Mouse (Mus musculus) cortical plate, adult 2 months (tissue): Measurements from ENCODE around the gene Smg6. TPM values are rescaled to one million over a fixed set of nuclear protein-coding genes. Genes with fewer than 3 reads are reported as not detected.

Experiments used
- H3K27ac ChIP-seq: fragments of 200-500 bp; 2 replicates; pipeline ENCODE4 v1.5.1; 2012; ENCODE audit warnings: low read length, control low read depth, inconsistent platforms; ENCODE audit not compliant: insufficient read depth
- H3K4me1 ChIP-seq: fragments of 200-500 bp; 2 replicates; pipeline ENCODE4 v1.6.1; 2011; ENCODE audit warnings: low read length; ENCODE audit not compliant: control insufficient read depth, insufficient read depth
- H3K4me3 ChIP-seq: fragments of 200-500 bp; 2 replicates; pipeline ENCODE4 v1.5.1; 2011; ENCODE audit warnings: mild to moderate bottlenecking, low read length, control low read depth; ENCODE audit not compliant: insufficient read depth
- CTCF ChIP-seq: fragments of 200-500 bp; IDR thresholded peaks from 2 replicates; pipeline ENCODE4 v1.5.1; 2011; ENCODE audit warnings: mild to moderate bottlenecking, control low read depth, low read length; ENCODE audit not compliant: insufficient read depth; ENCODE audit errors: extremely low read depth
- POLR2A ChIP-seq: fragments of 200-500 bp; IDR thresholded peaks from 2 replicates; pipeline ENCODE4 v1.6.1; 2011; ENCODE audit warnings: mild to moderate bottlenecking, low read length, control low read depth; ENCODE audit not compliant: insufficient read depth; ENCODE audit errors: extremely low read depth
- polyA plus RNA-seq: library from polyadenylated mRNA; depleted of rRNA; stranded (reverse); fragments of >200 nt; gene quantifications from 2 replicates; pipeline ENCODE4 v1.2.3, GENCODE M21; 2012

The Smg6 gene
- polyA plus RNA-seq, 1 experiment = 26.9 TPM

DNA sequence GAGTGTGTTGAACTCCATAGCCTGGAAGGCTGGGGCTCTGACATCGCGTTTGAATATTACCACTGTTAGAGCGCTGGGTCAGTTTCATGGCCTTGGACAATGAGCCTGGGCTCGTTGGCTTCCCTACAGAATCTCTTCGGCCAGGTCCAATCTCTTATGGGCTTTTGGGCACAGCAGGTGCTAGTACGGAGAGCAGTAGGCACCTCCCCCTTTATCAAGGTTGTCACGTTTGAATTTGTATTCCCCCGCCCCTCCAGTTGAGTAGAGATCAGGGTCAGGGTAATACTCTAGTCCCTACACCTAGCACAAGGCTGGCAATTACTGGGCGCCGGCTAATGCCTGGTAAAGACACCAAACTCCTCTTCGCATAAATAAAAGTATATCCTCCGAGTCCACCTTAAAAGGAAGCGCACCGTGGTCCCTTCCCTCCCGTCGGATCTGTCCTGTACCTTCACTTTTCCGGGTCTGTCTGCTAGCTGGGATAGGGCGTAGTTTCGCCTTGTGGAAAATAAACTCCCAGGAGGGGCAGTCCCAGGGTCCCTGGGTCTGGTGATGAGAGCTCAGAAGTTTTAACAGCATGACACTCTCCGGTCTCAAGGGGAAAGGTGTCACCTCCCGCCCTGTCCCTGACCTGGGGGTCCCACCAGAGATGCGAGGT is 264.2 kb downstream of the Smg6 start:
- H3K4me3 ChIP-seq = peak overlapping the region; percentile 68
- H3K4me1 ChIP-seq = 0 out of 2 replicates have a peak, but pooled peaks cover 2% of the 10 kb centered on the region
- no peak for TF ChIP-seq POLR2A
- no peak for TF ChIP-seq CTCF
- no peak overlapping the region for H3K27ac ChIP-seq

DNA sequence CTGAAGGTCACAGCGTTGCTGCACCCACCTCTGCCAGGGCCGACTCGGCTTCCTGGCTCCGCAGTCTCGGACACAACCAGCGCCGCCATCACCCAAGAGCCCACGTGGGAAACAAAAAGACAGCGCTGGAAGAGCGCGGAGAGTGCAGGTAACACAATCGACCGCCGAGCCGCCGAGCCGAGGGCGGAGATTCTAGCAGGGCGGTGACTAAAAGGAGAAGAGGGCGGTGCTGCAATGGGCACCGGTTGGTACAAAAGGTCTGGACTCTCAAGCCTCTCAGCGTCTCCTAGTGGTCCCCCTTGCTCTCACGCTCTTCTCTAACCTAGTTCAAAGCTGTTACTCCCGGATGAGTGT is 264.7 kb downstream of the Smg6 start:
- Histone ChIP-seq H3K4me1 (0 out of 2 replicates have a peak, but pooled peaks cover 2% of the 10 kb centered on the region), H3K4me3 (peak overlapping the region; percentile 68), H3K27ac (no peak overlapping the region)
- no peak; the same call in 1 of the 2 replicates for TF ChIP-seq POLR2A
- TF ChIP-seq CTCF = no peak

DNA sequence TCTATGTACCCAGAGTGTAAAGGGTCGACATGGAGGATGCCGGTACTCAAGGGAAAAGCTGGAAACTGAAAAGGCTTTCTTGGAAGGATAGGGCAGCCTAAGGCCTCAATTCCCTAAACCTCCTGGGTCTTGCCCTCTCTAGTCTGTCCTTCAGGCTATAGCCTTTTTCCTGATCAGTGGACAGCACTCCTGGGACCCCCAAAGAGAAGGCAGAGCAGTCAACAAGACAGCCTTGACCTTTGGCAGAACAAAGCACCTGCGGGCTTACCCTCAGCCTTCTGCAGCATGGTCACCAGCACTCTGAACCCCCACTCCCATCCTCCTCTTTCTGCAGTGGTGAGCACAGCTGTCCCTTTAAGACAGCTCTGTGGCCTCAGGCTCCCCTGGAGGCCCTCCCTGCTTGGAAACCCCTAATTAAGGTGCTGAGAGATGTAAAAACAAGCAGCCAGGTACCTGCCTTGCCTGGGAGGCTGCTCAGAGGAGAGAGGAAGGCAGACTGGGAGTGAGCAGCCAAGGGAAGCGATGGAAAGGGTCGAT is 265.4 kb downstream of the Smg6 start, which contains the start of gene Dph1:
Gene Dph1 (minus strand): TSS at position 337 of the 537 bp plus-strand sequence.
- TF ChIP-seq CTCF (no peak), POLR2A (no peak)
- Histone ChIP-seq H3K4me3 (peak within 1 kb of the TSS; percentile 68), H3K4me1 (0 out of 2 replicates have a peak, but pooled peaks cover 2% of the 10 kb centered on the region), H3K27ac (no peak within 1 kb of the TSS)

DNA sequence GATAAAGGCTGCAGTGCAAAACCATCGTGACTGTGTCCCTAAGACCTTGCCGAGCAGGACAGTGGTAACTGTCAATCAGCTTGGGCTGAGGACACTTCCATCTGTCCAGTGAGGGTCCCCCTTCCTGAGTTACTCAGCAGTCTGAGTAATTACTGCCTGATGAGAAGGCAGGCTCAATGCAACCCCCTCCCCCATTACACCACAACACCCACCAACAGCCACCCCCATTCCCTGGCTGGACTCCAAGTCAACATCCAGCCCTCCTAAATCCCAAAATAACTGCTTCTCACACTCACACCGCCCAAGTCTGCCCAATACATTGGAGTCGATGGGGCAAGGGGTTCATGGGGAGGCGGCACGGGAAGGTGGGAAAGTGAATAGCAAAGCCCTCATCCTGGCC is 266.2 kb downstream of the Smg6 start:
- Histone ChIP-seq H3K4me3 (no peak overlapping the region), H3K4me1 (0 out of 2 replicates have a peak, but pooled peaks cover 2% of the 10 kb centered on the region), H3K27ac (no peak overlapping the region)
- no peak for TF ChIP-seq CTCF
- TF ChIP-seq POLR2A = no peak

DNA sequence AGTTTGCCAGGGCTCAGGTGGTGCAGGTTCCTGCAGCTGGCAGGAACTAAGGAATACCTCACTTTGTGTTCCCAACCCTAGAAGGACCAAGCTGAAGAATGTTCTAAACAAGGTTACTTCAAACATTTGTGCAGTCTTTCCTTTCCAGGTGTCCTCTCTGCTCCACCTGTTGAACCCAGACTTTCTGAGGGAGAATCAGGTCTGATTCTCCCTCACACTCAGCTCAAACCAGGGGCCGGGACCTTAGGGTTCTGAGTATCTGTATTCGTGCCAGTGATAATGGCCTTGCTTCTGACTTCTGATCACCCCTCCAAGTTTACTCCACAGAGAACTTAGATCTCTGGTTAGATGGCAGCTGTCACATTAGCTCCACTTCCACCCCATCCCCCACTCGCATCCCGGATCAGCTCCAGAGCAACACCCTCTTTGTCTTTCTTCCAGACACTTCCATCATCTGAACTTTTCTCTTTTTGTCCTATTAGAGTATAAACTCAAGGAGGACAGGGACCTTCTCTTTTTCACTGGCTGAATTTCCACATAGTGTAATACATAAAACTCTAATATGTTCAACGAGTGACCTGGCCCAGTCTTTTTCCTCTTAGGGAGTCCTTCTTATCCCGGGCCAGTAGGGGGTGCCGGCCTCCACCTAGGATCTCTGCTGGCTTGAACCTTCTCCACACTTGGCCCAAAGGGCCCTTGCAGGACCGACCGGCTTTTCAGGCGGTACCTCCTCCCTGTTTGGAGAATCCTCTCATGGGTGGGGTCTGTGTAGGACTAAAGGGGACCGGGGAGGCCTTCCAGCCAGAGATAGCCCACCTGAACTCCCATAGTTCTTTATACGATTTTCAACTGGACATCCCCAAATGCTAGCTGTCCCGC is 267.0 kb downstream of the Smg6 start:
- 0 out of 2 replicates have a peak, but pooled peaks cover 2% of the 10 kb centered on the region for H3K4me1 ChIP-seq
- no peak for TF ChIP-seq POLR2A
- TF ChIP-seq CTCF = peak; percentile 71
- no peak overlapping the region for H3K27ac ChIP-seq
- peak overlapping the region; percentile 74; the same call in 1 of the 2 replicates for H3K4me3 ChIP-seq

DNA sequence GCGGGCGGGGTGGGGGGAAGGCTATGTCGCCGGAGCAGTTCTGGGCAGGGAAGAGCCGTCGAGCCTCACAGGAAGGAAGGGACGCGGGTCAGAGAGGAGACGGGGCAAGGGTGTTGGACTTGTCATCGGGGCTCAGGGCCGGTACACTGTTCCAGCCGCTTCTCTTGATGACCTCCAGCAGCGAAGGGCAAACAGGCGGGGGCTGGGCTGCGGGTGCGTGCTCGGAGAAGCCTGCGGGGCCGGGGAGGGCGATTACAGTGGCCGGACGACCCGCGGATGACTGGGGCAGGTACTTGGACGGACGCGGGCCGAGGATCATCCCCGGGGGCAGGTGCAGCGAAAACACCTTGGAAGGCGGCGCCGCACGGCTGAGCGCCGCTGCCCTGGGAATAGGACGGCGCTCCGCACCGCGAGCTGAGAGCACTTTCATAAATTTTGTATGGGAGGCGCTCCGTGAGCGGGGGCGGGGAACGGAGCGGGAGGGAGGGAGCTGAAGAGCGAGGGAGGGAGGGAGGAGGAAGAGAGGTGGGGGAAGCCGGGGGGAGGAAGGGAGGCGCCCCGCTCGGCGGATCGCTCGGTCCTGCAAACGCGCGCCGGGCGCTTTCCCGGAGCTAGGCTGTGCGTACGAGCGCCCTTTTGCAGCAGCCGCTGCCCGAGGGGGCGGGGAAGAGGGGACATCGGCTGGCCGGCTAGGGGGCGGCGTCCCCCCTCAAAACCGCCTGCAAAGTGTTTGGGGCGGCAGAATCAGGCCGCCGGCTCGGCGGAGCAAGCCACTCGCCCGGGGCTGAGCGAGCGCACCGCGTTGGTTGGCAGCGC is 267.8 kb downstream of the Smg6 start, which contains the start of gene Rtn4rl1:
Gene Rtn4rl1 (plus strand): TSS at position 528 of the 816 bp plus-strand sequence.
- peak within 1 kb of the TSS; percentile 72; the same call in 1 of the 2 replicates for H3K27ac ChIP-seq
- no peak for TF ChIP-seq CTCF
- peak; percentile 38 for TF ChIP-seq POLR2A

DNA sequence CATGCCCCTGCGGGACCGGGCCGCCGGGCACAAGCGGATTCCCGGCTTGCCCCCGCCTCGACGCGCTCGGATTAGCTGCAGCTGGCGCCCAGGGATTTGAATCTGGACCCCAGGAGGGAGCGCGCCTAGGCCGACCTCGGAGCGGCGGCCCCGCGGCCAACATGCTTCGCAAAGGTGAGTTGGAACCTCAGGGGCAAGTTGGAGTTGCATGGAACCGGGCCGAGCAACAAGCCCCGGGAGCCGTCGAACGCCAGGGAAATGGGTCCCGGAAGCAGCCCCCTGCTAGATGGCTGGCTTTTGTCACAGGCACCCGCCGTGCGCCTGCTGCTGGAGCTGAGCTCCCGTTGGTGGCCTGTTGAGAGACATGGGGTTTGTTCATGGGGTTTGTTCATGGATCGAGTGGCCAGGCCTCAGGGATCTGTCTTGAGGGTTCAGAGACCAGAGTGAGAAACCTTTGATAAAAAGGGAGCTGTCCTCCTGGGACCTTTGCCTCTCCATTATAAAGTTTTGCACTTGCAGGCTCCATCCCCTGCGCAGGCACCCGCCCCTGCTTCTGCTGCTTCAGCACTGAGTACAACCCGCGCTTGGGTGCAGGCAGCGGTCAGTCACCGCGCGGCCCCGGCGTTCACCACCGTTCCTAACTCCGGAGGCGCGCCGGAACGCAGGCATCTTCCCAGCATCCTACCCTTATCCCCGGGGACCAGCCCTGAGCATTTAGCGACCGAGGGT is 268.7 kb downstream of the Smg6 start:
- Histone ChIP-seq H3K4me3 (peak overlapping the region; percentile 74), H3K4me1 (peaks cover 4% of the 10 kb centered on the region; the same call in 1 of the 2 replicates), H3K27ac (peak overlapping the region; percentile 72; the same call in 1 of the 2 replicates)
- no peak for TF ChIP-seq POLR2A
- TF ChIP-seq CTCF = no peak

More for the DNA sequence above, 267.8 kb downstream of the Smg6 start, which contains the start of gene Rtn4rl1:
- Histone ChIP-seq H3K4me1 (peaks cover 2% of the 10 kb centered on the region; the same call in 1 of the 2 replicates), H3K4me3 (peak within 1 kb of the TSS; percentile 74)

DNA sequence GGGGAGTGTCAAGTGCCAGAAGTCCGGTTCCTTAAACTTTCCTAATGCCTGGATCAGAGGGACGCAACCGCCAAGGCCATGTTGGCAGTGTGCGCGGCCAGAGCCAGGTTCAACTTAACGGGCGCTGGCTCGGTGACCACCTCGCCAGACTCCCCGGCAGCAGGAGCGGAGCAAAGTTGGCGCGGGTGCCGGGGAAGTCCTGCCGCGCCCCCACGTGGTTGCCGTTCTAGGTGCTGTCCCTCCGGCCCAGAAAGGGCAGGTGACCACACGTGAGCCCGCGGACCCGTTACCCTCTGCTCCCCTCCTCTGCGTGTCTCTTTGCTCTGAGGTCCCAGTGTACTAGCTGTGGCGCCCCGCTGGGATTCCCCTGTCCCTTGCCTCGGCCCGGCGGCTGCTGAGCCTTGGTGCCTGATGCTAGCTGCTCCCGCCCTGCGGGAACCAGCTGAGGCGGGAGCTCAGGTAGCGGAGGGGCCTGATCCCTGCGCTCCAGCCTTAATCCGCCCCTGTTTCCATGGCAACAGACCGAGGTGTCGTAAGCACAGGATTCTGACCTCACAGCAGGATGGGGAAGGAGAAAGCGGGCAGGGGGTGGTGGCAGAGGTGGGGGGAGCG is 269.3 kb downstream of the Smg6 start:
- Histone ChIP-seq H3K4me3 (peak overlapping the region; percentile 74), H3K27ac (peak overlapping the region; percentile 72; the same call in 1 of the 2 replicates), H3K4me1 (peaks cover 7% of the 10 kb centered on the region)
- TF ChIP-seq CTCF (no peak), POLR2A (no peak)
